Mouse (Mus musculus): Measurements from ENCODE around the gene Il27ra.

DNA sequence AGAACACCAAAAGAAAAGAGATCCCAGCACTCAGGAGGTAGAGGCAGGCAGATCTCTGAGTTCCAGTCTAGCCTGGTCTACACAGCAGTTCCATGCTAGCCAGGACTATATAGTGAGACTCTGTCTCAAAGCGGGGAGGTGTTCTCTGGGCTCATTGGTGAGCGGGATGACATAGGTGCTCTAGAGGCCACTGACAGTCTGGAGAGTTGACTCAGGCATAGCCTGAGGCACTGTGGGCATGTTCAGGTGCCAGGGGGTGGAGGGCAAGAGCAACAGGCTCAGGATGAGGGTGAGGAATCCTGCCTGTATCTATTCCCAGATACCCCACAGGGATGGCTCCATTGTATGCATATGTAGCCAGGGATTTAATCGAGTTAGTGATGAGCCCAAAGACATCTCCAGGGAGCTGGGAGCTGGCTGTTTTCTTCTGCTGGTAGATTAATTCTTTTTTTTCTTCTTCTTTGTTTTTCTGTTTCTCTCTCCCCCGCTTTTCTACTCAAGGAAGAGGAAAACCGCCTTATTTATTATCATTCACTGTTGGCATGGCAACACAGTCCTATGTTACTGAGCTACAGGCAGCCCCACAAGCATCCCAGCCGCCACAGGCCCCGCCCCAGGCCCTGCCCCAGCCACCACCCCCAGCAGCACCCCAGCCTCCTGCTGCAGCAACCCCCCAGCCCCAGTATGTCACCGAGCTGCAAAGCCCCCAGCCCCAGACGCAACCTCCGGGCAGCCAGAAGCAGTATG lies 31.0 kb upstream of the Il27ra start:
- TF ChIP-seq CTCF (IDR thresholded peaks at IDR 0.05; ENCODE audit: low read depth), result no peak
- TF ChIP-seq EP300 (IDR thresholded peaks at IDR 0.05; ENCODE audit: low read depth), result no peak

Measured in liver, embryonic 14.5 days (tissue).